Mouse (Mus musculus) adrenal gland, adult 2 months (tissue): ENCODE data around the gene Phgr1. TPM values are rescaled to one million over a fixed set of nuclear protein-coding genes. Genes with fewer than 3 reads are reported as not detected.

Experiments used
- DNase-seq: peaks from one replicate; pipeline ENCODE4 v3.0.0; 2021
- polyA plus RNA-seq: library from polyadenylated mRNA; depleted of rRNA; stranded (reverse); fragments of >200 nt; gene quantifications from 2 replicates; pipeline ENCODE4 v1.2.3, GENCODE M21; 2012
- total RNA-seq, 2 experiments: library from RNA; stranded (reverse); gene quantifications; 2 replicates each; pipeline ENCODE4 v1.2.3; 2021

Gene Phgr1
- total and polyA plus RNA-seq, 3 experiments: not detected

DNA sequence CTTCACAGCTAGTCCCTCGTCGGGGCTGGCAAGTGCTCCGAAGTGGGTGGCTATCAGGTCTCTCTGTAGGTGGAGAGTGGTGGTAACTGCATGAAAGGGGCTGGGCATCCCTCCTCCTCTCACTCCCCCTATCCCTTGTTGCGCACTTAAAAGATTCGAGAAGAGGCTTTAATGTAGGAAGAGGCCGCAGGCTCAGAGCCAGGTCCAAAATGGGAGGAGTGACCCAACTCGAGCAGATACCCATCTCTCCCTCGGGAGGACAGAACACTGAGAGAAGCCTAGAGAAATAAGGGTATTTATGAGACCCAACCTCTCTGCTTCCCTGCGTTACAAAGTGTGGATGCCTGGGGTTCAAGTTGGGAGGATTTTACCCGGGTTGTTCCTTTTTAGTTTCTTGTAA is 6.5 kb downstream of the Phgr1 start:
- no peak for DNase-seq

DNA sequence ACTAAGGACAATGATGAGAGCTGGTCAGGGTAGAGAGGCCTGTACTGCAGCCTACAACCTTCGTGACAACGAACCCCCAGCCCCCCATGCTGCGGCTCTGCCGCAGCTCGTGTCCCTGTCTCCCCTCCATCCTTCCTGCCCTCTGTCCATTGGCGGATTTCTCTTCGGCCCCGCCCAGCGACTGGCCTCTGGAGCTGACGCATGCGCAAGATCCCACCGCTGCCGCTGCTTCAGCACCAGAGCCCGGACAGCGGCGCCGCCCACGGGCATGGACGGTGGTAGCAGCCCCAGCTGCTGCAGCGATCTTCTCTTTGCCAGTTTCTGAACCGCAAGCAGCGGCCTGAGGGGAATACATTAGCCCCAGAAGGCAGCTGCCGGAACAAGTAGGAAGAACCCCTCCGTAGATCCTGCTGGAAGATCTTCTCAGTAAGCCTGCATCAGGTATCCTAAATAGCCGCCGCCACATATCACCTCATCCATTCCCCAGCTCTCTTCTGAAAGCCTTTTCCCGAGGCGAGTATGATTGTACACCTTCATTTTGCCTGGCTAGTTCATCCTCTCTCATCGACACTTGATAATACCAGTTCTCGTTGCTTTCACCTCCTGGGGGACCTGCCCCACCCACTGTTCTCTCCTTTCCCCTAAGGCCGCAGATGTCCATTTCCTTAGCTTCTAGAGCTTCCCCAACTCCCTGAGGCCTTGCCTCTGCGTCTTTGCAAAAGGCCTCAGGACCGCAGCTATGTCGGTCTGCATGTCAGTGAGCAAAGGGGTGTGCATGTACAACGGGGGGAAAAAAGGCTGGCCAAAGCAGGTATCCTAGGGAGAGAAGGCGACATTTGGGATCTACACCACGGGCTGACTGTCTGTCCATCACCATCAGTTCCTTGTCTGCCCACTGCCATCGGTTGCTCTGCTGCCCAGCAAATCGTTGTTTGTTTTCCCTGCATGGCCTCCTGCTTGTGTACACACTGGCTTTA is 7.2 kb downstream of the Phgr1 start, which contains the start of gene Disp2:
Gene Disp2 (plus strand): TSS at position 216 of the 977 bp plus-strand sequence.
- DNase-seq: peak; percentile 96

DNA sequence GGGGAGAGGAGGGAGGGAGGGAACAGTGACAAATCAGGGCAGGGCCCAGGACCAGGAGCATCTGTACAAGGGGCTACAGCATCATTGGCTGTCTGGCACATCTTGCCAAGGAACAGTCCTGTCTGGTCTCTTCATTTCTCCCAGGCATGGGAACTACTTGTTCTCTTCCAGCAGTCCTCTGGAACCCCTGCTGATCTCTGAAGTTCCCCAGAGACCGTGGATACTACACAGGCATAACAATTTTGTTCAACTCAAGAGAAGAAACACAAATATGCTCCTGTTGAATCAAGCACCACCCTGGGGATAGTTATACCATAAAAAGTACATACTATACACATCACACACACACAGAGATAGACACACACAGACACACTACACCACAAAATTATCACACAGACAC is 8.5 kb downstream of the Phgr1 start:
- DNase-seq: no peak

DNA sequence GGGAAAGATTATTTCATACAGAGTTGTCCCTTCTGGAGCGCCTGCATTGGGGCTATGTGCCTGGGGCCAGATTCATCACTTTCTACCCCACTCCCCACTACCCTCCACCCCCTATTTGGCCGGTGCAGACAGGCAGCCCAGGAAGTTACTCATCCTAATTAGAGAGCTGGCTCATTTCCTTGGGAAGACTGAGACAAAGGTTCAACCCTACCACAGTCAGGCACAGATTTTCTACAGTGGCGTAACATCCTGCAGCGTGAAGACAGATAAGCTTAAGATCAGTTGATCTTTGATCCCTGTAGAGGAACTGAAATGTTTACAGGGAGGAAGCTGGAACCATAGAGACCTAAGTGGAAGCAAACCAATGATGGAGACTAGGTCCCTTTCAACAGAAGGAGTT is 9.7 kb downstream of the Phgr1 start:
- no peak for DNase-seq

DNA sequence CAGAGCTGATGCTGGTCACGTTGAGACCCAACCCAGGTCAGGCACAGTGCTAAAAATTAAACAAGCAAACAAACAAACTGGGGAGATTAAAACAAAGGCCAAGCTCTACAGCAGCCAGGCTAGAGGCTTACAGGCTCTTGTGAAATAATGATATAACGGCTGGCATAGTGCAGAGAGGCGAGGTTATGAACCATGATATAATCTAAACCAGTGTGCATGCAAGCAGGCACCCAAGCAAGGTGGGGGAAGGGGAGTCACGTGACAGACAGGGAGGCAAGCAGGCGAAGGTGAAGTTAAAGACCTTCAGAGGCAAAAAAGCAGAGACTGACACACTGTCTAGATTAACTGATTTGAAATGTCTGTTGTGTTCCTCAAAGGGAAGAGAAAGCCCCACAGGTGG is 10.5 kb downstream of the Phgr1 start:
- DNase-seq: no peak

DNA sequence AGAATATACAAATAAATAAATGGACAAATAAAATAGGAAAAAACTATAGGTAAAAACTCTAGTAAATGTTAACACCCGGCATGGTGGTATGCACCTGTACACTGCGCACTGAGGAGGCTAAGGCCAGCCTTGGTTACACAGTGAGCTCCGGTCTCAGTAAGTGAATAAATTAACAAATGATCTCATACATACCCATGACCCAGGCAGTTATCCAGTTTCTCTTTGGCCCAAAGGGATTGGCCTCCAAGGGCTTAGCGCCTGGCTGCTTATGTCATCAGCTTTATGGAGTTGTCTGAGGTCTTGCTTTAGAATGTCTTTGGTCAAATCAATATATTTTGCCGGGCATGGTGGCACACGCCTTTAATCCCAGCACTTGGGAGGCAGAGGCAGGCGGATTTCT is 11.1 kb downstream of the Phgr1 start:
- DNase-seq: no peak

DNA sequence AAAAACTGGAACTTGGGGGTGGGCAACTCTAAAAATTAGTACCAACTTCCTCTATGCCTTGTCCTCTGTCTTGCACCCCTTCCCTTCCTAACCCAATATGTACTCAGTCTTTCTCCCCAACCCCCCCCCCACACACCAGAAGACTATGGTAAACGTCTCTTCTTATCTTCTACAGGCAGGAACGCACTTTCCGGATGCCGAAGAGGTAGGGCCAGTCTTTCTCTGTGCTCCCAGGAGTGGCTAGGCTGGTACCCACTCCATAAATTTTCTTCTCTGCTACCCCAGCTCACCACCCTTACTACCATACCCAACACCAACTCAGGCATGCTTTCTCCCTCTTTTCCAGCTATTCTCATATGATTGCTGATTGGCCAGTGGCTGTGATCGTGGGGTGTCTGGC is 14.0 kb downstream of the Phgr1 start:
- DNase-seq: no peak

DNA sequence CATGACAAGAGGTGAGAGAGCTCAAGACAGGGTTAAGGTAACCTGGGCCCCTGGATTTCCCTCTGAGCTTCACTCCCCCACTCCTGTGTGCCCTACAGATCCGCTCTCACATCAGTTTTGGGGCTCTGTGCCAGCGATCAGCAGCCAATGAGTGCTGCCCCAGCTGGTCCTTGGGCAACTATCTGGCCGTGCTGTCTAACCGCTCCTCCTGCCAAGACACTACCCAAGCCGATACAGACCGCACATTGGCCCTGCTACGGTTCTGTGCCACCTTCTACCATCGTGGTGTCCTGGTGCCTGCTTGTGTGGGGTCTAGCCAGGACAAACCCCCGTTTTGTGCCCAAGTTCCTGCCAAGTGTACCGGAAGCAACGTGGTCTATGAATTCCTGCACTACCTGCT is 16.9 kb downstream of the Phgr1 start:
- peak; percentile 76 for DNase-seq

DNA sequence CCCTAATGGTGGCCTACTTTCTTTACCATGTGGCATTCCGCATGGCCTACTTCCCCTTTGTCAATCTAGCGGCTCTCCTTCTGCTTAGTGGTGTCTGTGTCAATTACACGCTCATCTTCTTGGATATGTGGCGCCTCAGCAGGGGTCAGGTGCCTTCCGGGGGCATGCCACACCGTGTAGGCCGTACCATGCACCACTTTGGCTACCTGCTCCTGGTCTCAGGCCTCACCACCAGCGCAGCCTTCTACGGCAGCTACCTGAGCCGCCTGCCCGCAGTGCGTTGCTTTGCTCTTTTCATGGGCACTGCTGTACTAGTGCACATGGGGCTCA is 17.6 kb downstream of the Phgr1 start:
- DNase-seq: no peak

DNA sequence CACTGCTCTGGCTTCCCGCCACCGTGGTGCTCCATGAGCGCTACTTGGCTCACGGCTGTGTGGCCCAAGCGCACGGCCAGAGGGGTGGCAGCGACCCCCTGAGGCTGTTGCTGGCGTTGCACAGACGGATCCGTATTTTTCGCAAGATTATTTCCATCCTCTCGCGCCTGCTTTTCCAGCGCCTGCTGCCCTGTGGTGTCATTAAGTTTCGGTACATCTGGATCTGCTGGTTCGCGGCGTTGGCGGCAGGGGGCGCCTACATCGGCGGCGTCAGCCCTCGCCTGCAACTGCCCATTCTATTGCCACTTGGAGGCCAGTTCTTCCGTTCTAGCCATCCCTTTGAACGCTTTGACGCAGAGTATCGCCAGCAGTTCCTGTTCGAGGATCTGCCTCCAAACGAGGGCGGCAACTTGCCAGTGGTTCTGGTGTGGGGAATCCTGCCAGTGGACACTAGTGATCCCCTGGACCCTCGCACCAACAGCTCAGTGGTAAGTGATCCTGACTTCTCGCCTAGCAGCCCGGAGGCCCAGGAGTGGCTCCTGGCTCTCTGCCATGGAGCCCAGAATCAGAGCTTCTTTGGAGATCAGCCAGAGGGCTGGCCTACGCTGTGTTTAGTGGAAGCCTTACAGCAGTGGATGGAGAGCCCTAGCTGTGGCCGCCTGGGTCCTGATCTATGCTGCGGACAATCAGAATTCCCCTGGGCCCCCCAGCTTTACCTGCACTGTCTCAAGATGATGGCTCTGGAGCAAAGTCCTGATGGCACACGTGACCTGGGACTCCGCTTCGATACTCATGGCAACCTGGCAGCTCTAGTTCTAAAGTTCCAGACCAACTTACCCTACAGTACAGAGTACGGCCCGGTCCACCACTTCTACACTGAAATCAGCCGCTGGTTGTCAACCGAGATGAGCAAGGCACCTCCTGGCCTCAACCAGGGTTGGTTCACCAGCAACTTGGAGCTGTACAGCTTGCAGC is 18.3 kb downstream of the Phgr1 start:
- DNase-seq: peak; percentile 87

DNA sequence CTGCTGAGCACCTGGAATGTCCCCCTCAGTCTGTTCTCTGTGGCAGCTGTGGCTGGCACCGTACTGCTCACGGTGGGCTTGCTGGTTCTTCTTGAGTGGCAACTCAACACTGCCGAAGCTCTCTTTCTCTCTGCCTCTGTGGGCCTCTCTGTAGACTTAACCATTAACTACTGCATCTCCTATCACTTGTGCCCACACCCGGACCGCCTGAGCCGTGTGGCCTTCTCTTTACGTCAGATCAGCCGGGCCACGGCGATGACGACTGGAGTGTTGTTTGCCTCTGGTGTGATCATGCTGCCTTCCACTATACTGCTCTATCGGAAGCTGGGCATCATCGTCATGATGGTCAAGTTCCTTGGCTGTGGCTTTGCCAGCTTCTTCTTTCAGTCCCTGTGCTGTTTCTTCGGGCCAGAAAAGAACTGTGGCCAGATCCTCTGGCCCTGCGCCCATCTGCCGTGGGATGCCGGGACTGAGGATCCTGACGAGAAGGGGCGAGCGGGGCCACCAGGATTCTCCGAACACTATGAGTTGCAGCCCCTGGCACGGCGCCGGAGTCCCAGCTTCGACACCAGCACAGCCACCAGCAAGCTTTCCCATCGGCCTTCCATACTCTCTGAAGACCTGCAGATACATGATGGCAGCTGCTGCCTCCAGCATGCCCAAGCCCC is 19.2 kb downstream of the Phgr1 start:
- DNase-seq: no peak

DNA sequence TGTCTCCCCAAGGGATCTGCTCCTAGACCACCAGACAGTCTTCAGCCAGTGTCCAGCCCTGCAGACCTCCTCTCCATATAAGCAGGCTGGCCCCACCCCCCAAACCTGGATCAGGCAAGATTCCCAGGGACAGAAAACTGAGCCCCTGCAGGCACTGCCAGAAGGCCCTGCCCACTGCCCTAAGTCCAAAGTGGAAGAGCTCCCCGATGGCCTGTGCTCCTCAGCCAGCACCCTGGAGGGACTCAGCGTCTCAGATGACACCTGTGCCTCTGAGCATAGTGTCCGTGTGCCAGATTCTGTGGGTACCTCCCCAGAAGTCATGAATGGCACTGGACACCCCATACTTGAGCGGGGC is 19.7 kb downstream of the Phgr1 start:
- no peak for DNase-seq

DNA sequence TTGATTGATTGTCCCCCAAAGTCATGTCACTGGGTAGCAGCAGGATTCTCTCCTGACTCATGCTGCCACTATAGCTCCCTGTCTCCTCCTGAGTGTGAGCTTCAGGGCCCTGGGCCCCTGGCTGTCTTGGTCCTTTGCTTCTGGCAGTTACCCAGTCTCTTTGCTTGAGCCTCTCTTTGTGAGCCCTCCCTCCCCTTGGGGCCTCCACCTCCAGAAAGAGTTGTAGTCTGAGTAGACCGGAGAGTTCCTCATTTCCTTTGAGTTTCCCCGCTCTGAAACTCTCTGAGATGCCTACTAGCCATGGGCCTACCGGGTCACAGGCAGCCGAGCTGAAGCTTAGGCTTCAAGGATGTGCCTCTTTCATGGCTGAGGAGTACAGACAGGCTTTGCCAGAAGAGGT is 21.1 kb downstream of the Phgr1 start:
- no peak for DNase-seq

DNA sequence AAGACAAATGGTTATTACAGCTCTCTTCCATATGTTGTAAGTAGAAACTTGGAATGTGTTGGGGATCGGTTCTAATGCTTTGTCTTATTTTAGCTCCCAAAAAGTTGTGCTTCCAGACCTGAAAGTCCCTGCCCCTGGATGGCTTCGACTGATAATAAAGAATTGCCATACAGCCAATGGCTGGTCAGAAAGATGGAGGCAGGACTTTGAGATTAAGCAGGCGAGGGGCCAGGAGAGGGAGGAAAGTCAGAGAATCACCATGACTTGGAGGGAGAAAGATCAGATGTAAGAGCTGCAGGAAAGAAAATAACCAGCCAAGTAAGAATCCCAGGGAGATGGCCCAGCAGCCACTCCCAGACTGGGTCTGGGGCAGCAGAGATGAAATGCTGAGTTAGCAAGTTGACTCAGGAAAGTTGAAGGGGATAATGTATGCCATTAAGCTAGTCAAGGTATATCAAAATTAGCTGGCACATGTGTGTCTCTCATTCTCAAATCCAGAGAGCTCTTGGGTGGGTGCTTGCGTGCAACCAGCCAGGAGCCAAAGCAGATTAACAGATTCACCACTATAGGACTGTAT is 30.1 kb downstream of the Phgr1 start:
- DNase-seq: no peak

DNA sequence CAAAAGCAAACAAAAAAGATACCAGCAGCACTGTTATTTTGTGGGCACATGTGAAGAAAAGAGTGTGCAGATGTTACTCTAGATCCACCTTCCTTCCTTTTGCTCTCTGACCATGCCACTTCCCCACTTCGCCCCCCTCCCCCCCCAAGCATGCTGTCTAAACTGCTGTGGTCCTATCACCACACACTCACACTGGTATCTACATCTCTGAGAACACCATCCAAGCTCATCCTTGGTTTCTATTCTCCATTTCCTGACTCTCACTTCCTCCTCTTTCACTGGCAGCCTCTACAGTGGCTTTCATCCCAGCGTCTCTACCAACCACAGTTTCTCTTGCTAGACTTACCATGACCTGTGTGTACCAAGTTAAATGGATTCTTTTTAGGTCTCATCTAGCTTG is 31.9 kb downstream of the Phgr1 start:
- no peak for DNase-seq

DNA sequence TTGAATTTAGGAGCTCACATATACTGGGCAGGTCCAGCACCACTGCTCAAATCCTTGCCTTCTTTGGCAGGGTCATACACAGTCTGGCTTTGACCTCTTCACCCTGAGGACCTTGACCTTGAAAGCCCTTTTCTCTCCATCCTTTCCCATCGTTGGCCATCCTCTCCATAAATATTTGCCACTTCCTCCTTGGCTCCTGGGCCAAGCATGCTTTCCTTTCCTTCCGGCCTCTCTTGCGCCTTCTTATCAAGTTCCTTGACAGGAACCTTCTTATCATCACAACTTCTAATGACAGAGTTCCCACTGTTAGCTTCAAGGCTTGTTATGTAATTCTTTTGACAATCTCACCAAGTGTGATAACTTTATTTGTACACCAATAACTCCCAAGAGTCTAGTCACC is 32.6 kb downstream of the Phgr1 start:
- DNase-seq: no peak

DNA sequence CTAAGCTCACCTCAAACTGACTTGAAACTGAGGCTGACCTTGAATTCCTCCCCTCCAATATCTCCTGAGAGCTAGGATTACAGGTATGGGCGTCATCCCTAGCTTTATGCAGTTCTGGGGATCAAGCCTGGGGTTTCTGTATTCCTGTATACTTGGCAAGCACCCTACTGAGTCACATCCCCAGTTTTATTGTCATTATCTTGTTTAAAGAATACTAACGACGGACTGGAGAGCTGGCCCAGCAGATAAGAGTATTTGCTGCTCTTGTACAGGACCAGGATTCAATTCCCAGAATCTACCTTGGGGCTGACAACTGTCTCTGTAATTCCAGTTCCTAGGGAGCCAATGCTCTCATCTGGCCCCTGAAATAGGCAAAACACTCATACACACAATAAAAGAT is 33.2 kb downstream of the Phgr1 start:
- DNase-seq: no peak

DNA sequence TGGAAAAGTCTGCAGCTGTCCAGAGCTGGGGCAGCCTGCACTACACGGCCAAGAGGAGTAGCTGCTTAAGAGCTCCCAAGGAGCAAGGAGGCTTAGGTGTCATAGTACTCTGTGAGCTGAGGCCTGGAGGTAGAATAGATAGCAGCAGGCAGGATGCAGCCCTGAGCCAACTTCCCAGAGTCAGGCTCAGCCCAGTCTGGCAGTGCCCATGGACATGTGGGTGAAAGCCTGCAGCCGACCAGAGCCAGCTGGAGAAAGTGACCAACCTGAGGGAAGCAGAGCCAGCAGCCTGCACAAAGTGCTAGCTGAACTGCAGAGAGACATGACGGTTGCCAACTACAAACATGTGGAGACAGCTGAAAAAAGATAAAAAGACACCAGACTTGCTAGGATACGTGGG is 34.3 kb downstream of the Phgr1 start:
- DNase-seq: peak; percentile 46

DNA sequence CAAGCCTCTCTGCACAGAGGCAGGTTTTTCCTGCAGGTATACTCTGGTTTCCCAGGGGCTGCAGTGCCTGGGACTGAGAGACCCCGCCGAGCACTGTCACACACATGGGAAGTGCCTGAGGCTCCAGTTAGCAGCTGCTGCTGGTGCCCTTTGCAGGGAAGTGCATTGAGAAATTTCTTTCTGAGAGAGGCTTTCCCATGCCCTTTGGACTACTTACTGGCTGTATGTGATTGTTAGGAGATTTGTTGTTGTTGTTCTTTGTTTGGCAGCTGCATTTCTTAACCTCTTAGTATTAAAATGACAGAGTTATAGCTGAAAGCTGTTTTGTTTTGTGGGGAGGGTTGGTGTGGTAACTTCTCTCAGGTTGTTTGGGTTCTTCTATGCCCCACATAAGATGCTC is 38.3 kb downstream of the Phgr1 start:
- DNase-seq: no peak

DNA sequence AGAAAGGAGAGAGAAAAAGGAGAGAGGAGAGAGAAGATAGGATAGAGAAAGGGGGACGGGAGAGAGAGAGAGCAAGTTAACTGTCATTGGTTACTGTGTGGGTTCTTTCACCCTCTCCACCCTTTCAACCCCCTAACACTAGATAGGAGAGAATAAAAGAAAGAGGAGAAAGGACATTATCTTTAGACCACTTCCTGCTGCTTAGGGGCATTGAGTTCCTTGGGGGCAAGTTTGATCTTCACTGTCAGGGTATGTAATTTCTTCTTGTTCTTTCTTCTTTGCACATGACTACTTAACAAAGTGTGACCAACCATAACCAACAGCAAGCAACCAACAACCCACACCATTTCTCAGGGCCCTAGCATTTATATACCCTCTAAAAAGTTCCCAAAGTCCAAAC is 40.2 kb downstream of the Phgr1 start:
- DNase-seq: no peak

DNA sequence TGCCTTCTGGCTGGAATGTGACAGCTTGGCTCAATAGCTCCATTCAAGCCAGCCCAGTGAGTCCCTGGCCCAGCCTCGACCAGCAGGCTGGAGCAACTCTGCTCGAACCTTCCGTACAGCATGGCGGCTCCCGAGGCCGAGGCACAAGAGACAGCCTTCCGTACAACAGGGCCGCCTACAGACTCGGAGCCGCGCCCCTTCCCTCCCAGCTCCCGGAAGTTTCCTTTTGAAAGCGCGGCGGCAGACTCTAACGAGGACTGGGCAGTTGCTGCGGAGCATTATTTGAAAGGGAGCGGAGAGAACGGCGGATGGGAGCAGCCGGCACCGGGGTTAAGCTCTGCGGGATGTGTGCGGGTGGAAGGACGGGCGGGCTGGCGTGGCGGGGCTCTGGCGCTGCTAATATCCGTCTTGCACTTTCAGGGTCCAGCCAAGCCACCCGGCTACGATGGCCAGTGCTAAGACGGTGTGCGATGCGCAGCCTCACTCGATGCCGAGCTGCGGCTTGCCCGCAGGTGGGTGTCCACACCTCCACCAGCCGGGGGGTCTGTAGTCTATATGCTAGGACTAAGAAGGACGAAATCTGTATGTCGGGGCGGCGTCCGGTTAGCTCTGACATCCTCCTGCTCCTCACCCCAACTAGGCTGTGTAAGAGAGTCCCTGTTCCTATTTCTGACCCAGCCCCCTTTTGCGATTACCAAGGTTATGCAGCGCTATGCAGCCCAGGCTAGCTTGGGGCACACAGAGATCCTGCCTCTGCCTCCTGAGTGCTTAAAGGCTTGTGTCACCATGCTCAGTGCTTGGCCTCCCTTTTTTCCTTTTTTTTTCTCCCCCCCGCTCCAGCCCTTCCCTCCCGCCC is 41.6 kb downstream of the Phgr1 start, which contains the start of gene Knstrn:
Gene Knstrn (plus strand): TSS at position 23 of the 856 bp plus-strand sequence.
- peak; percentile 93 for DNase-seq
